Mouse (Mus musculus): ENCODE data around the gene Endog. TPM values are rescaled to one million over a fixed set of nuclear protein-coding genes. Genes with fewer than 3 reads are reported as not detected.

The Endog gene
- polyA plus RNA-seq, 1 experiment from 2014 or later: 23.2 TPM

- DNase-seq (no peak), ATAC-seq (ENCODE audit: low FRiP score, low TSS enrichment) (no peak)
- Histone ChIP-seq H3K27ac (replicated peaks; ENCODE audit: low read depth, low read length) (no peak overlapping the region), H3K4me3 (replicated peaks; ENCODE audit: low read depth, low read length) (no peak overlapping the region), H3K27me3 (ENCODE audit: control insufficient read depth, insufficient read depth, low read length) (no peaks in the 10 kb centered on the region), H3K36me3 (ENCODE audit: control insufficient read depth, insufficient read depth, low read length) (no peaks in the 10 kb centered on the region), H3K9ac (replicated peaks; ENCODE audit: low read length) (no peak overlapping the region), H3K9me3 (ENCODE audit: control insufficient read depth, low read length) (no peaks in the 10 kb centered on the region), H3K4me2 (ENCODE audit: low read length) (no peak overlapping the region), H3K4me1 (ENCODE audit: control insufficient read depth, insufficient read depth, low read length) (no peaks in the 10 kb centered on the region)
- 94% methylated on average over 3 of the region's 3 CpGs for WGBS
Observed at GRCm38 (mm10) chr2:30194656-30195055, 23.4 kb downstream of the Endog start.

- WGBS: 68% methylated on average over 4 of the region's 4 CpGs
- no peaks in the 10 kb centered on the region for H3K27me3 ChIP-seq (ENCODE audit: control insufficient read depth, insufficient read depth, low read length)
- H3K4me2 ChIP-seq (ENCODE audit: low read length): no peak overlapping the region
- no peaks in the 10 kb centered on the region for H3K9me3 ChIP-seq (ENCODE audit: control insufficient read depth, low read length)
- DNase-seq: no peak
- ATAC-seq (ENCODE audit: low FRiP score, low TSS enrichment): no peak
- H3K4me1 ChIP-seq (ENCODE audit: control insufficient read depth, insufficient read depth, low read length): no peaks in the 10 kb centered on the region
- no peak overlapping the region for H3K9ac ChIP-seq (replicated peaks; ENCODE audit: low read length)
- no peaks in the 10 kb centered on the region for H3K36me3 ChIP-seq (ENCODE audit: control insufficient read depth, insufficient read depth, low read length)
- no peak overlapping the region for H3K27ac ChIP-seq (replicated peaks; ENCODE audit: low read depth, low read length)
- H3K4me3 ChIP-seq (replicated peaks; ENCODE audit: low read depth, low read length): no peak overlapping the region
Observed at GRCm38 (mm10) chr2:30198021-30198420, 26.7 kb downstream of the Endog start.

- Histone ChIP-seq H3K27me3 (ENCODE audit: control insufficient read depth, insufficient read depth, low read length) (no peaks in the 10 kb centered on the region), H3K9me3 (ENCODE audit: control insufficient read depth, low read length) (no peaks in the 10 kb centered on the region), H3K9ac (replicated peaks; ENCODE audit: low read length) (no peak overlapping the region), H3K36me3 (ENCODE audit: control insufficient read depth, insufficient read depth, low read length) (no peaks in the 10 kb centered on the region), H3K4me2 (ENCODE audit: low read length) (no peak overlapping the region), H3K27ac (replicated peaks; ENCODE audit: low read depth, low read length) (no peak overlapping the region), H3K4me3 (replicated peaks; ENCODE audit: low read depth, low read length) (no peak overlapping the region), H3K4me1 (ENCODE audit: control insufficient read depth, insufficient read depth, low read length) (peaks cover 5% of the 10 kb centered on the region; the same call in 1 of the 2 replicates)
- DNase-seq (no peak), ATAC-seq (ENCODE audit: low FRiP score, low TSS enrichment) (no peak)
- 71% methylated on average over 1 of the region's 1 CpGs for WGBS
Observed at GRCm38 (mm10) chr2:30199984-30200383, 28.7 kb downstream of the Endog start.

GRCm38 (mm10) chr2:30200388-30200925, 29.2 kb downstream of the Endog start:
- H3K9me3 ChIP-seq (ENCODE audit: control insufficient read depth, low read length): no peaks in the 10 kb centered on the region
- no peak for DNase-seq
- no peak for ATAC-seq (ENCODE audit: low FRiP score, low TSS enrichment)
- H3K27ac ChIP-seq (replicated peaks; ENCODE audit: low read depth, low read length): no peak overlapping the region
- H3K4me3 ChIP-seq (replicated peaks; ENCODE audit: low read depth, low read length): no peak overlapping the region
- H3K4me1 ChIP-seq (ENCODE audit: control insufficient read depth, insufficient read depth, low read length): peaks cover 5% of the 10 kb centered on the region; the same call in 1 of the 2 replicates
- H3K27me3 ChIP-seq (ENCODE audit: control insufficient read depth, insufficient read depth, low read length): no peaks in the 10 kb centered on the region
- WGBS: 88% methylated on average over 5 of the region's 5 CpGs
- H3K36me3 ChIP-seq (ENCODE audit: control insufficient read depth, insufficient read depth, low read length): no peaks in the 10 kb centered on the region
- no peak overlapping the region for H3K4me2 ChIP-seq (ENCODE audit: low read length)
- no peak overlapping the region for H3K9ac ChIP-seq (replicated peaks; ENCODE audit: low read length)

- WGBS: 79% methylated on average over 7 of the region's 7 CpGs
- Histone ChIP-seq H3K27me3 (ENCODE audit: control insufficient read depth, insufficient read depth, low read length) (no peaks in the 10 kb centered on the region), H3K4me1 (ENCODE audit: control insufficient read depth, insufficient read depth, low read length) (peaks cover 11% of the 10 kb centered on the region; the same call in 1 of the 2 replicates), H3K27ac (replicated peaks; ENCODE audit: low read depth, low read length) (no peak overlapping the region), H3K36me3 (ENCODE audit: control insufficient read depth, insufficient read depth, low read length) (no peaks in the 10 kb centered on the region), H3K4me3 (replicated peaks; ENCODE audit: low read depth, low read length) (no peak overlapping the region), H3K9ac (replicated peaks; ENCODE audit: low read length) (no peak overlapping the region), H3K9me3 (ENCODE audit: control insufficient read depth, low read length) (no peaks in the 10 kb centered on the region), H3K4me2 (ENCODE audit: low read length) (no peak overlapping the region)
- ATAC-seq (ENCODE audit: low FRiP score, low TSS enrichment) (no peak), DNase-seq (peak; percentile 17)
Observed at GRCm38 (mm10) chr2:30203439-30203838, 32.1 kb downstream of the Endog start.

- Histone ChIP-seq H3K4me3 (replicated peaks; ENCODE audit: low read depth, low read length) (peak overlapping the region; percentile 69), H3K4me1 (ENCODE audit: control insufficient read depth, insufficient read depth, low read length) (peaks cover 11% of the 10 kb centered on the region; the same call in 1 of the 2 replicates), H3K4me2 (ENCODE audit: low read length) (peak overlapping the region; percentile 59), H3K27me3 (ENCODE audit: control insufficient read depth, insufficient read depth, low read length) (no peaks in the 10 kb centered on the region), H3K27ac (replicated peaks; ENCODE audit: low read depth, low read length) (peak overlapping the region; percentile 71), H3K36me3 (ENCODE audit: control insufficient read depth, insufficient read depth, low read length) (no peaks in the 10 kb centered on the region), H3K9me3 (ENCODE audit: control insufficient read depth, low read length) (no peaks in the 10 kb centered on the region), H3K9ac (replicated peaks; ENCODE audit: low read length) (peak overlapping the region; percentile 66)
- no peak for ATAC-seq (ENCODE audit: low FRiP score, low TSS enrichment)
- 3% methylated on average over 13 of the region's 13 CpGs for WGBS
- no peak for DNase-seq
Observed at GRCm38 (mm10) chr2:30205255-30205628, 33.9 kb downstream of the Endog start.

- Histone ChIP-seq H3K27me3 (ENCODE audit: control insufficient read depth, insufficient read depth, low read length) (no peaks in the 10 kb centered on the region), H3K9ac (replicated peaks; ENCODE audit: low read length) (peak within 1 kb of the TSS; percentile 66), H3K4me1 (ENCODE audit: control insufficient read depth, insufficient read depth, low read length) (peaks cover 11% of the 10 kb centered on the region; the same call in 1 of the 2 replicates), H3K4me3 (replicated peaks; ENCODE audit: low read depth, low read length) (peak within 1 kb of the TSS; percentile 69), H3K36me3 (ENCODE audit: control insufficient read depth, insufficient read depth, low read length) (no peaks in the 10 kb centered on the region), H3K4me2 (ENCODE audit: low read length) (peak within 1 kb of the TSS; percentile 59), H3K27ac (replicated peaks; ENCODE audit: low read depth, low read length) (peak within 1 kb of the TSS; percentile 71), H3K9me3 (ENCODE audit: control insufficient read depth, low read length) (no peaks in the 10 kb centered on the region)
- under 1% methylated on average over 44 of the region's 44 CpGs for WGBS
- ATAC-seq (ENCODE audit: low FRiP score, low TSS enrichment): peak; percentile 93
- DNase-seq: peak; percentile 99
Observed at GRCm38 (mm10) chr2:30205629-30206357, 34.5 kb downstream of the Endog start, which contains the start of gene Kyat1. Gene Kyat1, minus strand, starts transcription at chr2:30205847.

- DNase-seq (no peak), ATAC-seq (ENCODE audit: low FRiP score, low TSS enrichment) (no peak)
- no peaks in the 10 kb centered on the region for H3K36me3 ChIP-seq (ENCODE audit: control insufficient read depth, insufficient read depth, low read length)
- H3K9me3 ChIP-seq (ENCODE audit: control insufficient read depth, low read length): no peaks in the 10 kb centered on the region
- no peak overlapping the region for H3K4me2 ChIP-seq (ENCODE audit: low read length)
- peaks cover 11% of the 10 kb centered on the region; the same call in 1 of the 2 replicates for H3K4me1 ChIP-seq (ENCODE audit: control insufficient read depth, insufficient read depth, low read length)
- WGBS: 81% methylated on average over 4 of the region's 4 CpGs
- no peak overlapping the region for H3K4me3 ChIP-seq (replicated peaks; ENCODE audit: low read depth, low read length)
- H3K27ac ChIP-seq (replicated peaks; ENCODE audit: low read depth, low read length): no peak overlapping the region
- H3K27me3 ChIP-seq (ENCODE audit: control insufficient read depth, insufficient read depth, low read length): no peaks in the 10 kb centered on the region
- H3K9ac ChIP-seq (replicated peaks; ENCODE audit: low read length): no peak overlapping the region
Observed at GRCm38 (mm10) chr2:30207401-30207800, 36.1 kb downstream of the Endog start.

GRCm38 (mm10) chr2:30207886-30208285, 36.6 kb downstream of the Endog start:
- Histone ChIP-seq H3K9me3 (ENCODE audit: control insufficient read depth, low read length) (no peaks in the 10 kb centered on the region), H3K36me3 (ENCODE audit: control insufficient read depth, insufficient read depth, low read length) (no peaks in the 10 kb centered on the region), H3K27ac (replicated peaks; ENCODE audit: low read depth, low read length) (no peak overlapping the region), H3K4me1 (ENCODE audit: control insufficient read depth, insufficient read depth, low read length) (peaks cover 11% of the 10 kb centered on the region; the same call in 1 of the 2 replicates), H3K27me3 (ENCODE audit: control insufficient read depth, insufficient read depth, low read length) (no peaks in the 10 kb centered on the region), H3K4me2 (ENCODE audit: low read length) (no peak overlapping the region), H3K4me3 (replicated peaks; ENCODE audit: low read depth, low read length) (no peak overlapping the region), H3K9ac (replicated peaks; ENCODE audit: low read length) (no peak overlapping the region)
- DNase-seq (no peak), ATAC-seq (ENCODE audit: low FRiP score, low TSS enrichment) (no peak)
- WGBS: 79% methylated on average over 5 of the region's 5 CpGs
